Mouse (Mus musculus): ENCODE data around the gene Thrap3. TPM values are rescaled to one million over a fixed set of nuclear protein-coding genes. Genes with fewer than 3 reads are reported as not detected.

Gene Thrap3
- polyA plus RNA-seq, 1 experiment from 2014 or later, result 136 TPM

DNA sequence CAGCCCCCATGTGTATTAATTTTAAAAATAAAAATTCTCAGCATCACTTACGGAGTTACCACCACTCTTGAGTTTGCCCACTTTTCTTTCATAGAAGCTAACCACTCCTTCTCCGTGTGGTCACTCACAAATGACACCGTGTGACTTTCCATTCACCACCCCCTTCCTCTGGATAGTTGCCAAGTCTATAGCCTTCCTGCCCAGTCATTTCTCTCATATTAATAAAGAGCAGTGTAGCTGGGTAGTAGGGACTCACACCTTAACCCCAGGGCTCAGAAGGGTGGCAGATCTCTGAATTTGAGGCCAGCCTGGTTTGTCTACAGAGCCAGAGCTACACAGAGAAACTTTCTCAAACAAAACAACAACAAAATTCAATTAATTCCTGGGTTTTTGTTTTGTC, 5.1 kb downstream of the Thrap3 start:
- peaks cover 14% of the 10 kb centered on the region; the same call in 1 of the 2 replicates for H3K36me3 ChIP-seq (ENCODE audit: insufficient read depth, low read length)
- peak; percentile 29 for DNase-seq (ENCODE audit: low spot score)

GRCm38 (mm10) chr4:126194916-126195315, 7.6 kb downstream of the Thrap3 start:
- WGBS, result 92% methylated on average over 4 of the region's 4 CpGs
- H3K4me3 ChIP-seq (replicated peaks; ENCODE audit: low read depth, low read length), result no peak overlapping the region
- H3K27me3 ChIP-seq (ENCODE audit: insufficient read depth, low read length), result no peaks in the 10 kb centered on the region
- peaks cover 24% of the 10 kb centered on the region for H3K36me3 ChIP-seq (ENCODE audit: insufficient read depth, low read length)
- H3K9me3 ChIP-seq (replicated peaks; ENCODE audit: low read length), result no peaks in the 10 kb centered on the region
- H3K27ac ChIP-seq, result no peak overlapping the region
- no peak overlapping the region for H3K9ac ChIP-seq (ENCODE audit: low read depth, low read length)
- no peak overlapping the region for H3K4me2 ChIP-seq (ENCODE audit: low read length)
- peaks cover 13% of the 10 kb centered on the region; the same call in 1 of the 2 replicates for H3K4me1 ChIP-seq (replicated peaks; ENCODE audit: insufficient read depth, low read length)
- DNase-seq (ENCODE audit: low spot score) (no peak), ATAC-seq (replicated peaks; ENCODE audit: low FRiP score, low read depth) (no peak)
- no peak for TF ChIP-seq CTCF (IDR thresholded peaks at IDR 0.05; ENCODE audit: low read depth)

More for the DNA sequence above, 5.1 kb downstream of the Thrap3 start:
- TF ChIP-seq CTCF (IDR thresholded peaks at IDR 0.05; ENCODE audit: low read depth), result no peak
- H3K27ac ChIP-seq, result no peak overlapping the region
- no peaks in the 10 kb centered on the region for H3K9me3 ChIP-seq (replicated peaks; ENCODE audit: low read length)
- ATAC-seq (replicated peaks; ENCODE audit: low FRiP score, low read depth), result no peak
- peaks cover 24% of the 10 kb centered on the region for H3K4me1 ChIP-seq (replicated peaks; ENCODE audit: insufficient read depth, low read length)
- no peaks in the 10 kb centered on the region for H3K27me3 ChIP-seq (ENCODE audit: insufficient read depth, low read length)
- H3K4me2 ChIP-seq (ENCODE audit: low read length), result 0 out of 2 replicates have a peak overlapping the region, but pooled peaks have one; percentile 2
- WGBS, result 45% methylated on average over 3 of the region's 3 CpGs
- H3K9ac ChIP-seq (ENCODE audit: low read depth, low read length), result no peak overlapping the region
- no peak overlapping the region for H3K4me3 ChIP-seq (replicated peaks; ENCODE audit: low read depth, low read length)

GRCm38 (mm10) chr4:126194216-126194615, 8.3 kb downstream of the Thrap3 start:
- Histone ChIP-seq H3K4me3 (replicated peaks; ENCODE audit: low read depth, low read length) (no peak overlapping the region), H3K9ac (ENCODE audit: low read depth, low read length) (no peak overlapping the region), H3K4me2 (ENCODE audit: low read length) (no peak overlapping the region), H3K36me3 (ENCODE audit: insufficient read depth, low read length) (peaks cover 24% of the 10 kb centered on the region), H3K27me3 (ENCODE audit: insufficient read depth, low read length) (no peaks in the 10 kb centered on the region), H3K9me3 (replicated peaks; ENCODE audit: low read length) (no peaks in the 10 kb centered on the region), H3K27ac (no peak overlapping the region), H3K4me1 (replicated peaks; ENCODE audit: insufficient read depth, low read length) (peaks cover 8% of the 10 kb centered on the region; the same call in 1 of the 2 replicates)
- no peak for DNase-seq (ENCODE audit: low spot score)
- ATAC-seq (replicated peaks; ENCODE audit: low FRiP score, low read depth), result no peak
- TF ChIP-seq CTCF (IDR thresholded peaks at IDR 0.05; ENCODE audit: low read depth), result no peak

GRCm38 (mm10) chr4:126190636-126191035, 11.9 kb downstream of the Thrap3 start:
- Histone ChIP-seq H3K9ac (ENCODE audit: low read depth, low read length) (no peak overlapping the region), H3K27me3 (ENCODE audit: insufficient read depth, low read length) (no peaks in the 10 kb centered on the region), H3K27ac (no peak overlapping the region), H3K4me2 (ENCODE audit: low read length) (no peak overlapping the region), H3K4me3 (replicated peaks; ENCODE audit: low read depth, low read length) (no peak overlapping the region), H3K4me1 (replicated peaks; ENCODE audit: insufficient read depth, low read length) (no peaks in the 10 kb centered on the region), H3K36me3 (ENCODE audit: insufficient read depth, low read length) (peaks cover 30% of the 10 kb centered on the region), H3K9me3 (replicated peaks; ENCODE audit: low read length) (no peaks in the 10 kb centered on the region)
- no peak for TF ChIP-seq CTCF (IDR thresholded peaks at IDR 0.05; ENCODE audit: low read depth)
- 89% methylated on average over 2 of the region's 2 CpGs for WGBS
- DNase-seq (ENCODE audit: low spot score) (no peak), ATAC-seq (replicated peaks; ENCODE audit: low FRiP score, low read depth) (no peak)

DNA sequence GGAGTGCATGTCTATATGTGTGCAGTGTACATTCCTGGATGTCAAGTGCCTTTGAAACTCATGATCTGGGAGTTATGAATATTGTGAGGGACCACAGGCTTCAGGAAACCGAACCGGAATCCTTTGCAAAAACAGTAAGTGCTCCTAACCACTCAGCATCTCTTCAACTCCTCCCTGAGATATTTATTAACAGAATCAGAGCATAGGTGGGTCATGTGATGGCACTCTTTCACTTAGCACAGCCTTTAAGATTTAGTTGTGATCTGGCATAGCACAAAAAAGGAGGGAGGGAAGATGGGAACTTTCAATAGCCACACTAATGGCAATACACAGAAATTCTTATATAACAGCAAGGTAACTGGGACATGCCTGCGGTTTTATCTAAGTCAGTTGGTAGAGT, 15.5 kb downstream of the Thrap3 start:
- no peaks in the 10 kb centered on the region for H3K9me3 ChIP-seq (replicated peaks; ENCODE audit: low read length)
- H3K9ac ChIP-seq (ENCODE audit: low read depth, low read length), result no peak overlapping the region
- no peak overlapping the region for H3K27ac ChIP-seq
- ATAC-seq (replicated peaks; ENCODE audit: low FRiP score, low read depth) (no peak), DNase-seq (ENCODE audit: low spot score) (no peak)
- no peak for TF ChIP-seq CTCF (IDR thresholded peaks at IDR 0.05; ENCODE audit: low read depth)
- no peaks in the 10 kb centered on the region for H3K27me3 ChIP-seq (ENCODE audit: insufficient read depth, low read length)
- no peak overlapping the region for H3K4me2 ChIP-seq (ENCODE audit: low read length)
- H3K4me3 ChIP-seq (replicated peaks; ENCODE audit: low read depth, low read length), result no peak overlapping the region
- no peaks in the 10 kb centered on the region for H3K4me1 ChIP-seq (replicated peaks; ENCODE audit: insufficient read depth, low read length)
- WGBS, result 81% methylated on average over 3 of the region's 3 CpGs
- peaks cover 12% of the 10 kb centered on the region for H3K36me3 ChIP-seq (ENCODE audit: insufficient read depth, low read length)

GRCm38 (mm10) chr4:126183034-126183433, 19.5 kb downstream of the Thrap3 start:
- Histone ChIP-seq H3K27me3 (ENCODE audit: insufficient read depth, low read length) (no peaks in the 10 kb centered on the region), H3K9me3 (replicated peaks; ENCODE audit: low read length) (no peaks in the 10 kb centered on the region), H3K36me3 (ENCODE audit: insufficient read depth, low read length) (peaks cover 21% of the 10 kb centered on the region; the same call in 1 of the 2 replicates), H3K27ac (no peak overlapping the region), H3K4me2 (ENCODE audit: low read length) (no peak overlapping the region), H3K9ac (ENCODE audit: low read depth, low read length) (no peak overlapping the region), H3K4me3 (replicated peaks; ENCODE audit: low read depth, low read length) (no peak overlapping the region), H3K4me1 (replicated peaks; ENCODE audit: insufficient read depth, low read length) (no peaks in the 10 kb centered on the region)
- no peak for DNase-seq (ENCODE audit: low spot score)
- no peak for ATAC-seq (replicated peaks; ENCODE audit: low FRiP score, low read depth)
- no peak for TF ChIP-seq CTCF (IDR thresholded peaks at IDR 0.05; ENCODE audit: low read depth)
- 83% methylated on average over 5 of the region's 5 CpGs for WGBS
